8 mouse cellular contexts compared by ENCODE assay signal in genomic region chr5:146832769-146833448, GRCm38 (mm10). TPM values are rescaled to one million over a fixed set of nuclear protein-coding genes. Genes with fewer than 3 reads are reported as not detected.
DNase-seq lines count a peak whose midpoint lies in the region; ATAC-seq lines count a peak whose summit lies in the region.

Rpl21 (plus strand) TSS chr5:146832890.

- no peaks in the 10 kb centered on the region for H3K9me3 ChIP-seq in heart, embryonic 10.5 days
- no peaks in the 10 kb centered on the region for H3K9me3 ChIP-seq in kidney, embryonic 15.5 days (replicated peaks)

- H3K4me2 ChIP-seq in kidney, embryonic 15.5 days: peak within 1 kb of the TSS; percentile 75

- H3K4me3 ChIP-seq in heart, embryonic 10.5 days: peak within 1 kb of the TSS; percentile 99
- peak within 1 kb of the TSS; percentile 85 for H3K4me3 ChIP-seq in kidney, embryonic 15.5 days (replicated peaks)

- no peaks in the 10 kb centered on the region for H3K27me3 ChIP-seq in heart, embryonic 10.5 days (ENCODE audit: insufficient read depth, poor library complexity, severe bottlenecking)
- H3K27me3 ChIP-seq in kidney, embryonic 15.5 days: no peaks in the 10 kb centered on the region

- H3K27ac ChIP-seq in heart, embryonic 10.5 days: peak within 1 kb of the TSS; percentile 100
- peak within 1 kb of the TSS; percentile 87 for H3K27ac ChIP-seq in kidney, embryonic 15.5 days

- H3K9ac ChIP-seq in kidney, embryonic 15.5 days: peak within 1 kb of the TSS; percentile 97

- peaks cover 15% of the 10 kb centered on the region; the same call in 1 of the 2 replicates for H3K4me1 ChIP-seq in heart, embryonic 10.5 days
- peaks cover 24% of the 10 kb centered on the region for H3K4me1 ChIP-seq in kidney, embryonic 15.5 days

- DNase-seq in B cell, adult 2 months: peak; percentile 96 to 98
- peak; percentile 98 for DNase-seq in brain, adult 2 months (ENCODE audit: low read depth, low spot score)
- peak; percentile 97 for DNase-seq in heart, embryonic 10.5 days (ENCODE audit: low spot score)
- DNase-seq in liver: peak; percentile 94
- peak; percentile 90 to 96 for DNase-seq in spleen, postnatal 4 days (ENCODE audit: low spot score in 2 of 2)

- H3K36me3 ChIP-seq in heart, embryonic 10.5 days: peaks cover 40% of the 10 kb centered on the region
- peaks cover 39% of the 10 kb centered on the region for H3K36me3 ChIP-seq in kidney, embryonic 15.5 days

- ATAC-seq in erythroblast, adult 5-6 weeks (replicated peaks; ENCODE audit: low FRiP score, poor library complexity, severe bottlenecking): peak; percentile 95
- peak; percentile 98 for ATAC-seq in kidney, embryonic 15.5 days (replicated peaks; ENCODE audit: low FRiP score)
- peak; percentile 94 for ATAC-seq in monocyte, adult 5-6 weeks (replicated peaks; ENCODE audit: insufficient number of reproducible peaks, low FRiP score, low TSS enrichment, poor library complexity, severe bottlenecking)

- WGBS in heart, embryonic 10.5 days: under 1% methylated on average over 60 of the region's 60 CpGs
- under 1% methylated on average over 60 of the region's 60 CpGs for WGBS in kidney, embryonic 15.5 days

RNA-seq across cellular contexts. Expression of gene Rpl21, which starts in this region (rescaled TPM):
- total RNA-seq in erythroblast, adult 5-6 weeks (2015; ENCODE audit: low replicate concordance): 373 and 491 TPM in 2 replicates
- total RNA-seq in erythroblast, adult 5-6 weeks (2017; ENCODE audit: low replicate concordance): 439 and 475 TPM in 2 replicates
- 412 and 477 TPM in 2 replicates for polyA plus RNA-seq in heart, embryonic 10.5 days (2016; fragmentation: Nextera tagmentation; extraction: Ambion mirVana)
- 549 and 599 TPM in 2 replicates for polyA plus RNA-seq in kidney, embryonic 15.5 days (2015; fragmentation: Nextera tagmentation; extraction: Ambion mirVana)
- total RNA-seq in monocyte, adult 5-6 weeks (2017): 1,238 to 1,537 TPM (median 1,512 TPM) in 3 replicates

Comparison
In these comparisons a context has a peak if more than half of its experiments do, and no peak if none do; other contexts are left out.
1. Peak in every context shown above with its lines: DNase-seq, ATAC-seq, H3K4me3 ChIP-seq and H3K27ac ChIP-seq.